Mouse (Mus musculus) CH12.LX (cell line): ENCODE measurements at regions not wholly inside any gene's neighbourhood (a gene's known extent, or its start where the extent isn't known, plus 50 kb on each side); places are given as distances from the start of the nearest gene placed in this dataset.

ENCODE experiments used
- DNase-seq: peaks from one replicate; pipeline ENCODE4 v3.0.0-alpha.2; 2013; ENCODE audit errors: extremely low read depth
- H3K27ac ChIP-seq: 2 replicates; pipeline ENCODE4 v1.5.1; 2012; ENCODE audit warnings: low read depth, mild to moderate bottlenecking, control low read depth, moderate library complexity; ENCODE audit not compliant: insufficient read depth
- H3K27me3 ChIP-seq: replicated peaks from 2 replicates; pipeline ENCODE3; 2012; ENCODE audit warnings: inconsistent platforms
- H3K36me3 ChIP-seq, 2 experiments: replicated peaks in 1 of 2; 2 replicates each; pipeline versions ENCODE3 to v1.6.1; 2012; ENCODE audit warnings: inconsistent platforms in 1 of 2, low read length in 1 of 2, mild to moderate bottlenecking in 1 of 2, mixed read lengths in 1 of 2, moderate library complexity in 1 of 2; ENCODE audit not compliant: control insufficient read depth in 1 of 2, insufficient read depth in 1 of 2
- H3K4me1 ChIP-seq, 2 experiments: 2 replicates each; pipeline ENCODE4 v1.6.1; 2012; ENCODE audit warnings: inconsistent platforms in 1 of 2, moderate library complexity in 1 of 2; ENCODE audit not compliant: insufficient read depth in 2 of 2, control insufficient read depth in 1 of 2
- H3K4me2 ChIP-seq: 2 replicates; pipeline ENCODE4 v1.6.1; 2012; ENCODE audit warnings: low read depth, mild to moderate bottlenecking, control low read depth; ENCODE audit not compliant: poor library complexity, insufficient read depth, severe bottlenecking
- H3K4me3 ChIP-seq, 3 experiments: fragments of 150-350 bp in 1 of 3; sonication (generic) in 1 of 3; replicated peaks in 1 of 3; 2 replicates each; pipeline versions ENCODE3 to v1.5.1; 2011 to 2012; ENCODE audit warnings: low read depth in 2 of 3, low read length in 2 of 3, mild to moderate bottlenecking in 2 of 3, moderate library complexity in 2 of 3, control low read depth in 1 of 3, improper control_type of control experiment in 1 of 3, inconsistent platforms in 1 of 3, mixed read lengths in 1 of 3; ENCODE audit not compliant: poor library complexity in 1 of 3
- H3K79me2 ChIP-seq: replicated peaks from 2 replicates; pipeline ENCODE4 v1.6.1; 2012; ENCODE audit warnings: mild to moderate bottlenecking, moderate library complexity; ENCODE audit not compliant: control insufficient read depth, poor library complexity, insufficient read depth, severe bottlenecking; ENCODE audit errors: extremely low read depth
- H3K9ac ChIP-seq: 2 replicates; pipeline ENCODE4 v1.6.1; 2012; ENCODE audit warnings: low read depth, mild to moderate bottlenecking, control low read depth, moderate library complexity; ENCODE audit not compliant: insufficient read depth
- H3K9me3 ChIP-seq: replicated peaks from 2 replicates; pipeline ENCODE3; 2012; ENCODE audit warnings: low read length, inconsistent platforms, mixed read lengths
- CHD1 ChIP-seq: IDR thresholded peaks from 2 replicates; pipeline ENCODE4 v1.6.1; 2012; ENCODE audit warnings: low read depth, low read length, improper control_type of control experiment, inconsistent platforms
- CTCF ChIP-seq, 2 experiments: IDR thresholded peaks in 1 of 2; conservative IDR thresholded peaks in 1 of 2; 2 replicates each; pipeline ENCODE4 v1.5.1; 2011 to 2012; ENCODE audit warnings: low read depth in 2 of 2, low read length in 2 of 2, improper control_type of control experiment in 1 of 2, inconsistent platforms in 1 of 2, mild to moderate bottlenecking in 1 of 2, moderate library complexity in 1 of 2
- E2F4 ChIP-seq: IDR thresholded peaks from 2 replicates; pipeline ENCODE4 v1.6.1; 2011; ENCODE audit warnings: low read depth, low read length, improper control_type of control experiment; ENCODE audit not compliant: insufficient replicate concordance
- ELF1 ChIP-seq: IDR thresholded peaks from 2 replicates; pipeline ENCODE4 v1.6.1; 2014; ENCODE audit warnings: low read depth, mild to moderate bottlenecking, inconsistent platforms, low read length, improper control_type of control experiment
- EP300 ChIP-seq: IDR thresholded peaks from 2 replicates; pipeline ENCODE4 v1.6.1; 2011; ENCODE audit warnings: low read length, improper control_type of control experiment
- HCFC1 ChIP-seq: IDR thresholded peaks from 2 replicates; pipeline ENCODE4 v1.6.1; 2012; ENCODE audit warnings: low read depth, mild to moderate bottlenecking, inconsistent platforms, low read length, improper control_type of control experiment
- JUN ChIP-seq: IDR thresholded peaks from 2 replicates; pipeline ENCODE4 v1.6.1; 2011; ENCODE audit warnings: low read depth, mild to moderate bottlenecking, low read length, improper control_type of control experiment, moderate library complexity; ENCODE audit not compliant: insufficient read depth
- KAT2A ChIP-seq: IDR thresholded peaks from 2 replicates; pipeline ENCODE4 v1.6.1; 2012; ENCODE audit warnings: low read length, improper control_type of control experiment, inconsistent platforms; ENCODE audit not compliant: insufficient replicate concordance
- MAFK ChIP-seq: IDR thresholded peaks from 2 replicates; pipeline ENCODE4 v1.6.1; 2011; ENCODE audit warnings: low read length, improper control_type of control experiment; ENCODE audit not compliant: insufficient replicate concordance
- MAX ChIP-seq: IDR thresholded peaks from 2 replicates; pipeline ENCODE4 v1.6.1; 2011; ENCODE audit warnings: low read length, improper control_type of control experiment
- MEF2A ChIP-seq: IDR thresholded peaks from 2 replicates; pipeline ENCODE4 v1.6.1; 2014; ENCODE audit warnings: low read depth, mild to moderate bottlenecking, inconsistent platforms, low read length, improper control_type of control experiment, borderline replicate concordance
- MXI1 ChIP-seq: IDR thresholded peaks from 2 replicates; pipeline ENCODE4 v1.6.1; 2011; ENCODE audit warnings: mild to moderate bottlenecking, low read depth, low read length, improper control_type of control experiment
- MYC ChIP-seq: IDR thresholded peaks from 2 replicates; pipeline ENCODE4 v1.6.1; 2011; ENCODE audit warnings: low read depth, mild to moderate bottlenecking, improper control_type of control experiment, low read length
- PAX5 ChIP-seq: IDR thresholded peaks from 2 replicates; pipeline ENCODE4 v1.6.1; 2012; ENCODE audit warnings: low read length, inconsistent platforms, mixed read lengths
- POLR2A ChIP-seq: IDR thresholded peaks from 2 replicates; pipeline ENCODE4 v1.6.1; 2011; ENCODE audit warnings: low read depth, mild to moderate bottlenecking, improper control_type of control experiment, low read length
- POLR2AphosphoS2 ChIP-seq: IDR thresholded peaks from 2 replicates; pipeline ENCODE4 v1.6.1; 2011; ENCODE audit warnings: low read depth, low read length, improper control_type of control experiment
- RCOR1 ChIP-seq: conservative IDR thresholded peaks from 2 replicates; pipeline ENCODE4 v1.6.1; 2012; ENCODE audit warnings: low read depth, mild to moderate bottlenecking, inconsistent platforms, low read length, improper control_type of control experiment
- SIN3A ChIP-seq: IDR thresholded peaks from 2 replicates; pipeline ENCODE4 v1.6.1; 2012; ENCODE audit warnings: low read length, improper control_type of control experiment, inconsistent platforms
- SMC3 ChIP-seq: IDR thresholded peaks from 2 replicates; pipeline ENCODE4 v1.6.1; 2011; ENCODE audit warnings: low read depth, low read length, improper control_type of control experiment
- TBP ChIP-seq: conservative IDR thresholded peaks from 2 replicates; pipeline ENCODE4 v1.6.1; 2011; ENCODE audit warnings: low read depth, low read length, improper control_type of control experiment
- UBTF ChIP-seq: IDR thresholded peaks from 2 replicates; pipeline ENCODE4 v1.6.1; 2012; ENCODE audit warnings: low read depth, mild to moderate bottlenecking, inconsistent platforms, low read length, improper control_type of control experiment, moderate library complexity
- USF1 ChIP-seq: IDR thresholded peaks from 2 replicates; pipeline ENCODE4 v1.6.1; 2014; ENCODE audit warnings: low read depth, mild to moderate bottlenecking, inconsistent platforms, low read length, improper control_type of control experiment
- USF2 ChIP-seq: conservative IDR thresholded peaks from 2 replicates; pipeline ENCODE4 v1.6.1; 2011; ENCODE audit warnings: low read depth, low read length, improper control_type of control experiment
- dilution Hi-C: fragments of 300-500 bp; cut with MboI; formaldehyde crosslinking; loops from 2 replicates; pipeline ENCODE4 v1.14.3; 2020; ENCODE audit warnings: low sequenced_read_pairs; ENCODE audit not compliant: extremely low pct_unique_long_range_greater_than_20kb, extremely low pct_ligation_motif_present
- in situ Hi-C: fragments of 300-500 bp; cut with MboI; formaldehyde crosslinking; loops from 3 replicates; pipeline ENCODE4 v1.14.3; 2019; ENCODE audit warnings: low sequenced_read_pairs, low pct_ligation_motif_present, low pct_unique_long_range_greater_than_20kb, mixed read lengths

DNA sequence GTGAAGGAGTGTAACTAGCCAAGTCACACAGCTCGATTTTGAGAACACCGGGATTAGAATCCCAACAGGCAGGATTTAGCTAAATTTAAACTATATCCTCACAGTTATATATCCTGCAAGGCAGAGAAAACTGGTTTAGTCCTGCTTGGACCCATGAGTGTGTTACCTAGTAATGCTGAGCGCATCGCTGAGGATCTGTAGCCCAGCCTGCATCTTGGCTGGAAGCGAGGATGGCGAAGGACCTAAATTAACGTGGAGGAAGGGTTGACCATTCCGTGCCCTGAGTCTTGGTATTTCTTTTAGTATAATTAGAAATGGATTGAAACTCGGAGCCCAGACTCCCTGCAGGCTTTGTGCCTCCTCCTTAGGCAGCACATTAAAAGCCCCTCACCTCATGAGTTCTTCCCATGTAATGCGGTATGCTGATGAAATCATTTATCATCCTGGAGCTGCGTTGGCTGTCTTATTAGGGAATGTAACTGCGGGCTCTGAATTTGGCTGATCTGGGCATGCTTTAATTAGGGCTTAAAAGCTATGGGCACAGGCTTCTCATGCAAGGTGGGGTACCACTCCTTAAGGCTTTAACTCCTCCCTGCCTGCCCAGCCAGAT, 110.1 kb downstream of the Ackr3 start:
- dilution Hi-C loops, result no loop called here
- Histone ChIP-seq H3K4me3 (no peak overlapping the region), H3K9ac (no peak overlapping the region), H3K4me2 (no peak overlapping the region), H3K4me1 (peaks cover 0 to 6% of the 10 kb centered on the region in 2 experiments; a peak in 2 of 4 replicates), H3K36me3 (no peaks in the 10 kb centered on the region), H3K79me2 (no peaks in the 10 kb centered on the region), H3K9me3 (no peaks in the 10 kb centered on the region), H3K27ac (no peak overlapping the region), H3K27me3 (no peaks in the 10 kb centered on the region)
- TF ChIP-seq SMC3, result no peak
- TF ChIP-seq POLR2A, result no peak
- no peak for TF ChIP-seq MYC
- no peak for TF ChIP-seq UBTF
- TF ChIP-seq ELF1, result no peak
- TF ChIP-seq RCOR1, result no peak
- no peak for TF ChIP-seq USF2
- no peak for TF ChIP-seq SIN3A
- TF ChIP-seq CTCF (conservative IDR thresholded peaks at IDR 0.05 in 1 of 2, IDR thresholded peaks at IDR 0.05 in 1 of 2; ENCODE audit: low read depth in 2 of 2, low read length in 2 of 2), result no peak
- TF ChIP-seq EP300, result no peak
- no peak for TF ChIP-seq CHD1
- TF ChIP-seq MEF2A, result no peak
- no peak for TF ChIP-seq USF1
- no peak for TF ChIP-seq PAX5
- no peak for TF ChIP-seq MXI1
- TF ChIP-seq MAX, result no peak
- no peak for TF ChIP-seq E2F4
- TF ChIP-seq HCFC1, result no peak
- in situ Hi-C loops, result no loop called here
- no peak for DNase-seq

- H3K4me2 ChIP-seq, result no peak overlapping the region
- H3K9me3 ChIP-seq, result no peaks in the 10 kb centered on the region
These were observed 114.1 kb downstream of the Ackr3 start for GRCm38 (mm10) chr1:90317902-90318301.

More at GRCm38 (mm10) chr1:90317902-90318301, 114.1 kb downstream of the Ackr3 start:
- in situ Hi-C loops (no loop called here), dilution Hi-C loops (no loop called here)
- no peaks in the 10 kb centered on the region for H3K4me1 ChIP-seq
- H3K79me2 ChIP-seq, result no peaks in the 10 kb centered on the region
- H3K9ac ChIP-seq, result no peak overlapping the region
- H3K27me3 ChIP-seq, result no peaks in the 10 kb centered on the region
- H3K27ac ChIP-seq, result no peak overlapping the region
- no peak for DNase-seq
- TF ChIP-seq TBP (no peak), SIN3A (no peak), MEF2A (no peak), MXI1 (no peak), CTCF (conservative IDR thresholded peaks at IDR 0.05 in 1 of 2, IDR thresholded peaks at IDR 0.05 in 1 of 2; ENCODE audit: low read depth in 2 of 2, low read length in 2 of 2) (no peak), HCFC1 (no peak), MAFK (no peak), JUN (no peak), CHD1 (no peak), KAT2A (no peak), MYC (no peak), USF1 (no peak), POLR2AphosphoS2 (no peak)
- no peaks in the 10 kb centered on the region for H3K36me3 ChIP-seq
- no peak overlapping the region for H3K4me3 ChIP-seq
